Mouse (Mus musculus) left cerebral cortex, adult 11 months (tissue): ENCODE measurements around the gene Tbx6.
"Not testable (repeated sequence)": the region's sequence is repeated elsewhere in the genome, so short reads cannot be mapped to it uniquely, and the experiment has no call there.

ENCODE experiments used
- DNase-seq: peaks from one replicate; pipeline ENCODE4 v3.0.0; 2022; ENCODE audit warnings: low spot score

Gene Tbx6

GRCm38 (mm10) chr7:126767001-126767400, 14.3 kb upstream of the Tbx6 start:
- DNase-seq, result no peak

- DNase-seq, result no peak
These were observed 10.5 kb upstream of the Tbx6 start for GRCm38 (mm10) chr7:126770784-126771183.

DNA sequence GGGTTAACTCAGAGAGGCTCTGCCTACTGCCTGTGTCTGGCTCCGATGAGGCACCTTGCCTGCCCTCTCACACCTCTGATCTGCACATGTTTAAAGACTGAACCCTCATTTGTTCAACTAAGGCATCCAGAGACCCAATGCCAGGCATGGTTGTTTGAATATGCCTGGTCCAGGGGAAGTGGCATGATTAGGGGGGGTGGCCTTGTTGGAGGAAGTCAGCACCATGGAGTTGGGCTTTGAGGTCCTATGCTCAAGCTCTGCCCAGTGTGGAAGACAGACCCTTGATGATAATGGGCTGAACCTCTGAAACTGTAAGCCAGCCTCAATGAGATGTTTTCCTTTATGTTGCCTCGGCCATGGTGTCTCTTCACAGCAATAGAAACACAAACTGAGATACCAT, 7.9 kb upstream of the Tbx6 start:
- DNase-seq, result no peak

GRCm38 (mm10) chr7:126774463-126774862, 6.8 kb upstream of the Tbx6 start:
- DNase-seq, result no peak

GRCm38 (mm10) chr7:126775185-126775977, 5.9 kb upstream of the Tbx6 start:
- DNase-seq, result no peak

GRCm38 (mm10) chr7:126775978-126776234, 5.4 kb upstream of the Tbx6 start:
- DNase-seq, result no peak

GRCm38 (mm10) chr7:126776598-126777057, 4.7 kb upstream of the Tbx6 start, which contains the start of gene Ypel3:
Ypel3 (plus strand) TSS chr7:126776955.
- DNase-seq, result peak; percentile 94

GRCm38 (mm10) chr7:126777476-126777875, 3.8 kb upstream of the Tbx6 start:
- no peak for DNase-seq

- DNase-seq, result no peak
These were observed 3.1 kb upstream of the Tbx6 start for GRCm38 (mm10) chr7:126778147-126778546.

DNA sequence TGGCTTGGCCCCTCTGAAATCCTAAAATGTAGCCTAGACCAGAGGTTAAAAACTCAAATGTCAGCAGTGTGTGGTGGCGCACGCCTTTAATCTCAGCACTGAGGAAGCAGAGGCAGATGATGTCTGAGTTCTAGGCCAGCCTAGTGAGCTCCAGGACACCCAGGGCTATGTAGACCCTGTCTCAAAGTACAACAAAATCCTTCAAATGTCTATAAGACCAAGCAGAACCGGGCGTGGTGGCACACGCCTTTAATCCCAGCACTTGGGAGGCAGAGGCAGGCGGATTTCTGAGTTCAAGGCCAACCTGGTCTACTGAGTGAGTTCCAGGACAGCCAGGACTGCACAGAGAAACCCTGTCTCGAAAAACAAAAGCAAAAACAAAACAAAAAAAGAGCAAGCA, 2.2 kb upstream of the Tbx6 start:
- not testable (repeated sequence) for DNase-seq

GRCm38 (mm10) chr7:126779983-126780970, 1.0 kb upstream of the Tbx6 start:
- no peak for DNase-seq

GRCm38 (mm10) chr7:126781661-126782370, 533 bp downstream of the Tbx6 start:
- no peak for DNase-seq

GRCm38 (mm10) chr7:126782693-126783092, 1.4 kb downstream of the Tbx6 start:
- DNase-seq, result no peak

GRCm38 (mm10) chr7:126784469-126784868, 3.2 kb downstream of the Tbx6 start:
- no peak for DNase-seq

DNA sequence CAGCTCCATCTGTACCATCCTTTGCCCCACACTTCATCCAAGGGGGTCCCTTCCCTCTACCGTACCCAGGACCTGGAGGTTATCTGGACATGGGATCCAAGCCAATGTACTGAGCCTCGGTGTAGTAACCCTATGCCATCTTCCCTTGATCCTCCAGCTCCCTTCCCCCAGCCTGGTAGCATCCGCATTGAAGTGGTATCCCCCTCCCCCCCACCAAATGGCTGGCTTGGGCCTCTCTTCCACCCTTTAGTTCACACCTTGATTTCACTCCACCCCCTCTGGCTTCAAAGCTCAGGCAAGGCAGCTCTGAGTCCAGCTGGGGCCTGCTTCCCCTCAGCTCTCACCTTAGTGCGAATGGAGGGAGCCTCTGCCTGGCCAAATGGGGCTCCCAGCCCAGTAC, 3.8 kb downstream of the Tbx6 start:
- DNase-seq, result no peak

DNA sequence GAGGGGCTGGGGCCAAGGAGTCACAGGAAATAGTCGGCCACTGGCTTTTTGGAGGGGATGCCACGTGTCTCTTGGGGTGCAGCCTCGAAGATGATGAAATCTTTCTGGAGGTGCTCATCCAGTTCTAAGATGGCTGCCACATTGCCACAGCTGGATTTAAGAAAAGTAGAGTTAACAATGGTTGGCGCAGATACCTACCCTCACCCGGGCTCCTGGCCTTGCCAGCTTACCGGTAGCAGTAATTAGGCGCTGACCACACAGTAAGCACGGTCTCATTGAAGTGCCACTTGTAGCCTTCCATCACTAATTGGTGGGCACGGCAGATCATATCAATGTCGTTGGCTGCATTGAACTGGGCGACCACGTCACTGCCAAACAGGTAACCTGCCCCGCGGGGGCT, 4.9 kb downstream of the Tbx6 start:
- DNase-seq, result no peak

DNA sequence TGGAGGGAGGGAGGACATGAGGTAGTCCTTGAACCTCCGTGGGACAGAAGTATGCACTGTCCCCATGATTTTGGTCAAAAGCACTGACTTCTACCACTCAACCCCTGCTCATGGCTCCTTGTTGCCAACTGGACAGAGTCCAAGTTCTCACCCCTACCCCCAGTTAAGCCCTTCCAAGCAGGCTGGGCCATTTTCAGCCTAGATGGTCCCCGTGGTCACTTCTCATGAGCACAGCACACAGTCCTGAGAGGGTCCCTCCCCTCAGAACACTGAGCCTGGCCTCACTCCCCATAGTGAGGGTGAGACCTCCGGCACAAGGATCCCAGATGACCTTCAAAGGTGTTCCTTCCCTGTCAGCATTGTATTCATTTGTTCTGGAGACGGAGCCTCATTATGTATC, 7.9 kb downstream of the Tbx6 start:
- no peak for DNase-seq

GRCm38 (mm10) chr7:126791851-126792720, 10.8 kb downstream of the Tbx6 start, which contains the start of gene Ppp4c:
Ppp4c (minus strand) TSS chr7:126792496.
- DNase-seq, result peak; percentile 90

DNA sequence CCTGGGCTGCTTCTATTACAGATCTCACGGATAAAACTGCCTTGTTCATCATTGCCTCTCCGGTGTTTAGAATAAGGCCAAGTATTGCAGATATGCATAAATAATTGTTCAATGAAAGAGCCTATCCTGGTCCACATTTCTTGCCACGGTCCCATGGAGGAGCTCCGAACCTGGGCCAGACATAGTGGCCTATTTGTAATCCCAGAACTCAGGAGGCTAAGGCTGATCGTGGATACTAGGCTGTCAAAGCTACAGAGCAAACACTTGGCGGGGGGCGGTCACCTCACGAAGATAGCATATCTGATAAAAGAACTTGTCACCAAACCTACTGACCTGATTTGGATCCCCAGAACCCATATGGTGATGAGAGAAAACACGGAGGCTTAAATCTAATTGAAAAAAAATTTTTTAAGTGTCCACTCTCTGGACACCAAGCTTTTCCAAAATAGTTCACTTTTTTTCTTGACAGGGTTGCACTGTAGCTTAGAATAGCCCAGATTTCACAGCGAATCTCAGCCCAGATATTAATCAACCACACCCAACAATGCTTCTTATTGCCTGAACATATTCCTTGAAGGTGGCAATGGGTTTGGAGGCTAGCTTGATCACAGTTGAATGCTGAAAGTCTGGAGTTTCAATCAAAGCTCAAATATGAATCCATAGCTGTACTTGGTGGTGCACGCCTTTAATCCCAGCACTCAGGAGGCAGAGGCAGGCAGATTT, 11.6 kb downstream of the Tbx6 start:
- DNase-seq, result no peak

DNA sequence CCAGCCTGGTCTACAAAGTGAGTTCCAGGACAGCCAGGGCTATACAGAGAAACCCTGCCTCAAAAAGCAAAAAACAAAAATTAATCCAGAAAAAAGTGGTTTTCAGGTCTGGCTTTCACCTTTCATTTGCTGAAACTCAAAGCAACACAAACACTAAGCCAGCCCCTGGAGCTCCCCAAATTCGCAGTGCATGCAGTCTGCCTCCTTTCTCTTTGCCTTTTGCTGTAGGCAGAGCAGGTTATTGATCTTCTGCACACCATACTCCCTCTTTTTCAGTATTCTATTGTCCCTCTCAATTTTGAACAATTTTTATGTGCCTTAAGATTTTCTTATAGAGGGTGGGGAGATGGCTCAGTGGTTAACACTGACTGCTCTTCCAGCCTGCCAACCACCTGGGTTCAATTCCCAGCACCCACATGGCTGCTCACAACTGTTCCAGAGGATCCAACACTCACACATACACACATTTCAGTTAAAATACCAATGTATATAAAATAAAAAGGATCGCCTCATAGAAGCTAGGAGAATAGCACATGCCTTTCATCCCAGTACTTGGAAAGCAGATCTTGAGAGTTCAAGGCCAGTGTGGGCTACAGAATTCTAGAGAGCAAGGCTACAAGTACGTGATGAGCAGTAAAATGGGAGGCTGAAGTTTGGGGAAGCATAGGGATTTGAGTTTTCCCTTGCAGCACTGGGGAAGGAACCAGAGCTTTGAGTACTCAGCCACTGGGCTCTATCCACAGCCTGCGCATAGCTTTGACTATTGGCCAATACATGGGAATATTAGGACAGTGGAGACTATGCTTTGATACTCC, 12.4 kb downstream of the Tbx6 start:
- no peak for DNase-seq
